Mouse (Mus musculus) bone marrow, adult 2 months (tissue): ENCODE measurements at regions not wholly inside any gene's neighbourhood (a gene's known extent, or its start where the extent isn't known, plus 50 kb on each side); places are given as distances from the start of the nearest gene placed in this dataset.

Experiments used
- H3K27ac ChIP-seq: fragments of 200-500 bp; 2 replicates; pipeline ENCODE4 v1.5.1; 2012; ENCODE audit warnings: low read depth, mild to moderate bottlenecking, control low read depth, inconsistent platforms, low read length; ENCODE audit not compliant: control insufficient read depth, poor library complexity, insufficient read depth
- H3K4me1 ChIP-seq: fragments of 200-500 bp; 2 replicates; pipeline ENCODE4 v1.6.1; 2011; ENCODE audit warnings: low read length; ENCODE audit not compliant: control insufficient read depth, insufficient read depth
- H3K4me3 ChIP-seq: fragments of 200-500 bp; replicated peaks from 2 replicates; pipeline ENCODE3; 2011; ENCODE audit warnings: mild to moderate bottlenecking, low read depth, low read length, control low read depth; ENCODE audit not compliant: control insufficient read depth
- CTCF ChIP-seq: fragments of 200-500 bp; IDR thresholded peaks from 2 replicates; pipeline ENCODE4 v1.5.1; 2011; ENCODE audit warnings: low read length, control low read depth; ENCODE audit not compliant: control insufficient read depth, insufficient read depth
- POLR2A ChIP-seq: fragments of 200-500 bp; IDR thresholded peaks from 2 replicates; pipeline ENCODE4 v1.6.1; 2011; ENCODE audit warnings: low read depth, mild to moderate bottlenecking, control low read depth, low read length, borderline replicate concordance; ENCODE audit not compliant: control insufficient read depth
- WGBS: fragments of 180-500 bp; shearing (Covaris S2); methylation state at CpG from one replicate; pipeline ENCODE4 v1.1.7; 2018; 5-methylcytosine and 5-hydroxymethylcytosine counted together

- H3K4me1 ChIP-seq, result no peaks in the 10 kb centered on the region
- TF ChIP-seq POLR2A, result no peak
- no peak for TF ChIP-seq CTCF
- no peak overlapping the region for H3K27ac ChIP-seq
- no peak overlapping the region for H3K4me3 ChIP-seq
- 67% methylated on average over 1 of the region's 1 CpGs for WGBS
Measured at GRCm38 (mm10) chr2:84094751-84095150, 104.4 kb downstream of the Gm13691 start.

GRCm38 (mm10) chr2:84098746-84099145 is 108.4 kb downstream of the Gm13691 start:
- TF ChIP-seq POLR2A (no peak), CTCF (no peak)
- Histone ChIP-seq H3K27ac (no peak overlapping the region), H3K4me1 (no peaks in the 10 kb centered on the region), H3K4me3 (no peak overlapping the region)
- WGBS, result 81% methylated on average over 4 of the region's 4 CpGs

GRCm38 (mm10) chr2:84113562-84113961 is 123.2 kb downstream of the Gm13691 start:
- no peak overlapping the region for H3K27ac ChIP-seq
- no peaks in the 10 kb centered on the region for H3K4me1 ChIP-seq
- WGBS, result 26% methylated on average over 6 of the region's 6 CpGs
- no peak overlapping the region for H3K4me3 ChIP-seq
- TF ChIP-seq POLR2A (no peak), CTCF (no peak)

- 88% methylated on average over 2 of the region's 2 CpGs for WGBS
- Histone ChIP-seq H3K27ac (no peak overlapping the region), H3K4me1 (no peaks in the 10 kb centered on the region), H3K4me3 (no peak overlapping the region)
- no peak for TF ChIP-seq POLR2A
- no peak for TF ChIP-seq CTCF
Measured at GRCm38 (mm10) chr2:84119839-84120238, 129.5 kb downstream of the Gm13691 start.

GRCm38 (mm10) chr2:84127586-84127985 is 137.2 kb downstream of the Gm13691 start:
- WGBS, result 76% methylated on average over 3 of the region's 3 CpGs
- Histone ChIP-seq H3K4me3 (no peak overlapping the region), H3K4me1 (no peaks in the 10 kb centered on the region), H3K27ac (no peak overlapping the region)
- no peak for TF ChIP-seq CTCF
- no peak for TF ChIP-seq POLR2A

- Histone ChIP-seq H3K4me1 (no peaks in the 10 kb centered on the region), H3K4me3 (no peak overlapping the region), H3K27ac (no peak overlapping the region)
- TF ChIP-seq CTCF (no peak), POLR2A (no peak)
Measured at GRCm38 (mm10) chr2:84161742-84162141, 171.4 kb downstream of the Gm13691 start.

GRCm38 (mm10) chr2:84173450-84173849 is 183.1 kb downstream of the Gm13691 start:
- 80% methylated on average over 3 of the region's 3 CpGs for WGBS
- Histone ChIP-seq H3K27ac (no peak overlapping the region), H3K4me3 (no peak overlapping the region), H3K4me1 (no peaks in the 10 kb centered on the region)
- TF ChIP-seq CTCF (no peak), POLR2A (no peak)

GRCm38 (mm10) chr2:84183624-84184287 is 193.4 kb downstream of the Gm13691 start:
- Histone ChIP-seq H3K4me3 (no peak overlapping the region), H3K27ac (no peak overlapping the region), H3K4me1 (no peaks in the 10 kb centered on the region)
- WGBS, result 45% methylated on average over 5 of the region's 5 CpGs
- TF ChIP-seq POLR2A, result no peak
- TF ChIP-seq CTCF, result no peak

- Histone ChIP-seq H3K4me3 (no peak overlapping the region), H3K4me1 (no peaks in the 10 kb centered on the region), H3K27ac (no peak overlapping the region)
- TF ChIP-seq POLR2A (no peak), CTCF (no peak)
- WGBS, result 62% methylated on average over 19 of the region's 19 CpGs
Measured at GRCm38 (mm10) chr2:84184288-84185015, 194.1 kb downstream of the Gm13691 start.
